Mouse (Mus musculus): ENCODE results near the gene Dcaf4.

- TF ChIP-seq CTCF (IDR thresholded peaks at IDR 0.05; ENCODE audit: low read depth) (no peak), EP300 (IDR thresholded peaks at IDR 0.05; ENCODE audit: low read depth) (no peak)
Measured at GRCm38 (mm10) chr12:83513185-83513584, 7.1 kb upstream of the Dcaf4 start.
